Mouse (Mus musculus): ENCODE results near the gene Cfap69.

GRCm38 (mm10) chr5:5711032-5711431 is 47.0 kb upstream of the Cfap69 start:
- no peak for TF ChIP-seq POLR2A (IDR thresholded peaks at IDR 0.05; ENCODE audit: insufficient read depth, low read depth, low read length)
- no peak for TF ChIP-seq CTCF (IDR thresholded peaks at IDR 0.05)
- TF ChIP-seq EP300 (IDR thresholded peaks at IDR 0.05; ENCODE audit: insufficient read depth, low read depth, low read length), result no peak

All from heart, adult 2 months (tissue).